Comparison of ENCODE assay signal across 10 mouse cellular contexts in the genomic region with DNA sequence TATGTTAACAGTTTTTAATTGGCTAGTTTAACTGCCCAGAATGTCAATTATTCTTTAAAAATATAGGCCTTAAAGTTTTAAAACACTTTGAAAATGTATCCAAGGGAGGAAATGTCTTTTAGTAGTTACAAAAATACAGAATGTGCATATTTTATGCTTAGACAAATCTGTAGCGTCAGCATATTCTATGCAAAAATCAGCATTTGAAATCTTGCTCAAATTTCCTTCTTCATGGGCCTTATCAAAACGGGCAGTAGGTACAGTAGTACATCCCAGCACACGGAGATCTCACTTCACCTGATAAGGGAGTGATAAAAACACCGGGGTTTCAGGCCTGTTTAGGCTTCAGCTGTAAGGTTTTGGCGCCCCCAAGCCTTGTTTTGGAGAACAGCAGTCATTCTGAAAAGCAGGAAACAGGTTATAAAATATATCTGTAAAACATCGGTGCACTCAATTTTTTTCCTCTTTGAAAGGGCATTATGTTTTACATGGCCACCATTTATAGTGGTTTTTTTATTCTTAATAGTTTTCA.
DNase-seq lines count a peak whose midpoint lies in the region; ATAC-seq lines count a peak whose summit lies in the region.
"Had no signal": no experiment of that assay in that cellular context is flagged by ENCODE, and none has a peak within 500 bp of the region (broad histone marks: within the 10 kb centered on the region; RNA-seq: fewer than 3 reads in every experiment).

No protein-coding gene starts in this region.

- no peak overlapping the region for H3K27ac ChIP-seq in forebrain, embryonic 14.5 days (ENCODE audit: low read depth, low read length)
- no peak overlapping the region for H3K27ac ChIP-seq in forebrain, embryonic 12.5 days
- H3K27ac ChIP-seq: heart, embryonic 15.5 days had no signal

- peak; percentile 69 for DNase-seq in forebrain, embryonic 14.5 days (ENCODE audit: low spot score)
- DNase-seq in testis, postnatal 10 days (ENCODE audit: low spot score), result peak; percentile 47
- no peak for DNase-seq in testis, postnatal 14 days (ENCODE audit: low spot score)
- DNase-seq in left cerebral cortex, postnatal 25 days (ENCODE audit: low spot score in 2 of 2), result peak; percentile 52 to 66
- peak; percentile 48 for DNase-seq in right cerebral cortex, adult 18-20 months

- no peaks in the 10 kb centered on the region for H3K27me3 ChIP-seq in forebrain, embryonic 14.5 days (replicated peaks; ENCODE audit: control insufficient read depth, insufficient read depth, low read length)
- no peaks in the 10 kb centered on the region for H3K27me3 ChIP-seq in forebrain, embryonic 12.5 days
- H3K27me3 ChIP-seq: heart, embryonic 15.5 days had no signal

- ATAC-seq in forebrain, embryonic 14.5 days, result no peak; the same call in 1 of the 2 replicates
- ATAC-seq in forebrain, embryonic 12.5 days (ENCODE audit: low FRiP score), result no peak
- ATAC-seq in frontal cortex, adult (ENCODE audit: low TSS enrichment), result peak; percentile 75
- no peak for ATAC-seq in CD4-positive, CD25-positive, alpha-beta regulatory T cell, adult 4 months

- no peak overlapping the region for H3K4me3 ChIP-seq in forebrain, embryonic 14.5 days (ENCODE audit: low read depth, low read length)
- no peak overlapping the region for H3K4me3 ChIP-seq in forebrain, embryonic 12.5 days (replicated peaks)
- H3K4me3 ChIP-seq: heart, embryonic 15.5 days had no signal

- no peak overlapping the region for H3K4me2 ChIP-seq in forebrain, embryonic 14.5 days (ENCODE audit: low read length)
- H3K4me2 ChIP-seq in forebrain, embryonic 12.5 days, result no peak overlapping the region
- H3K4me2 ChIP-seq: heart, embryonic 15.5 days had no signal

- no peaks in the 10 kb centered on the region; the same call in 1 of the 2 replicates for H3K4me1 ChIP-seq in forebrain, embryonic 14.5 days (ENCODE audit: control insufficient read depth, insufficient read depth, low read length)
- no peaks in the 10 kb centered on the region for H3K4me1 ChIP-seq in forebrain, embryonic 12.5 days
- H3K4me1 ChIP-seq: heart, embryonic 15.5 days had no signal

- no peaks in the 10 kb centered on the region for H3K9me3 ChIP-seq in forebrain, embryonic 14.5 days (replicated peaks; ENCODE audit: control insufficient read depth, low read length)
- no peaks in the 10 kb centered on the region for H3K9me3 ChIP-seq in forebrain, embryonic 12.5 days
- H3K9me3 ChIP-seq: G1E; heart, embryonic 15.5 days had no signal

- WGBS in forebrain, embryonic 14.5 days, result 39% methylated on average over 6 of the region's 6 CpGs
- 43% methylated on average over 6 of the region's 6 CpGs for WGBS in forebrain, embryonic 12.5 days

- H3K36me3 ChIP-seq in forebrain, embryonic 14.5 days (ENCODE audit: control insufficient read depth, insufficient read depth, low read length), result no peaks in the 10 kb centered on the region
- no peaks in the 10 kb centered on the region for H3K36me3 ChIP-seq in forebrain, embryonic 12.5 days (replicated peaks)
- H3K36me3 ChIP-seq: G1E; heart, embryonic 15.5 days had no signal

- no peak overlapping the region for H3K9ac ChIP-seq in forebrain, embryonic 14.5 days (ENCODE audit: low read length)
- H3K9ac ChIP-seq in forebrain, embryonic 12.5 days, result no peak overlapping the region
- H3K9ac ChIP-seq: heart, embryonic 15.5 days had no signal

- intact Hi-C loops in left cerebral cortex, postnatal 25 days (cut with DNase I), result loop anchor here (2.0 kb wide), 1 partner anchor 617 kb away; no protein-coding TSS in a partner anchor
